Mouse (Mus musculus): Measurements from ENCODE around the gene Iqschfp. TPM values are rescaled to one million over a fixed set of nuclear protein-coding genes. Genes with fewer than 3 reads are reported as not detected.

The Iqschfp gene
- polyA plus RNA-seq, 1 experiment from 2014 or later: not detected

- no peak for DNase-seq (ENCODE audit: low spot score)
Measured at GRCm38 (mm10) chr3:68421849-68422248, 529.8 kb downstream of the Iqschfp start.

DNA sequence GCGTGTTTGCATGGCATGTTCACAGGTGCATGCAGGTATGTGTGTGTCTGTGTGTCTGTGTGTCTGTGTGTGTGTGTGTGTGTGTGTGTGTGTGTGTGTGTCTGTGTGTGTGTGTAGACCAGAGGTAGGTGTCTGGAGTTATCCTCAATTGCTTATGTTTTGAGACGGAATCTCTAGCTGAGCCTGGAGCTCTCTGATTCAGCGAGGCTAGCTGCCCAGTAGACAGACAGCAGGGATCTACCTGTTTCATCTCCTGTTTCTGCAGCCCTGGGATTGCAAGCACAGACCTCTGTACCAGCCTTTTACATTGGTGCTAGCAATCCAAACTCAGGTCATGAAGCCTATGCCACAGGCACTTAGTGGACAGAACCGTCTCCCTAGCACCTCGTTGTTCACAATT, 536.0 kb downstream of the Iqschfp start:
- no peak for DNase-seq (ENCODE audit: low spot score)

- no peak for DNase-seq (ENCODE audit: low spot score)
Measured at GRCm38 (mm10) chr3:68434435-68434834, 542.4 kb downstream of the Iqschfp start.

GRCm38 (mm10) chr3:68434897-68435296, 542.9 kb downstream of the Iqschfp start:
- no peak for DNase-seq (ENCODE audit: low spot score)

DNA sequence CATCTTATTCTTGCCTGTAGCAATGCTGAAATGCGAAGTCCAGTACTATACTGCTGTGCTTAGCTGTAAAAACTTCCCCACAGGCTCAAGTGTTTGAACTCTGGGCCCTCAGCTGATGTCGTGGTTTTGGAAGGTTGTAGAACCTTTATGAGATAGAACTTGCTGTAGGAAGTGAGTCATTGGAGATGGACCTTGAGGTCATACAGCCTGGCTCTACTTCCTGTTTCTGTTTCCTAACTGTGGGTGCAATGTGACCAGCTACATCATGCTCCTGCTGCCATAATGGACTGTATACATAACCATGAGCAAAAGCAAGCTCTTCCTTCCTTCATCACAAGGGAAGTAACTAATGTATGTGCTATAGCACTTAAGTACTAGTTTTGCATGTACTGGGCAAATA, 556.4 kb downstream of the Iqschfp start:
- no peak for DNase-seq (ENCODE audit: low spot score)

DNA sequence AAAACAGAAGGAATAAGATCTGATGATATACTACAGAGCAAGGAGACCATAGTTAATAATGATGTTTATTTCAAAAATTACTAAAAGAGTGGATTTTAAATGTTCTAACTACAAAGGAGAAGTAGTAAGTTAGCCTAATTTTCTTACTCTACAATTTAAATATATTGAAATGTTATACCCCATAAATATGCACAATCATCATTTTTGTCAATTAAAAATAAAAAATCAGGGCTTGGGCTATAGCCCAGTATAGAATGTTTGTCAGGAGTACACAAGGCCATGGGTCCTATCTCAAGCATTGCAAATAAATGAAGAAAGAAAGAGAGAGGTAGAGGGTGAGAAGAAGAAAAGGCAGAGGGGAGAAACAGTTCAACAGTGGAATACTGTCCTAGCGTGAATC, 559.6 kb downstream of the Iqschfp start:
- no peak for DNase-seq (ENCODE audit: low spot score)

- no peak for DNase-seq (ENCODE audit: low spot score)
Measured at GRCm38 (mm10) chr3:68453266-68453665, 561.2 kb downstream of the Iqschfp start.

DNA sequence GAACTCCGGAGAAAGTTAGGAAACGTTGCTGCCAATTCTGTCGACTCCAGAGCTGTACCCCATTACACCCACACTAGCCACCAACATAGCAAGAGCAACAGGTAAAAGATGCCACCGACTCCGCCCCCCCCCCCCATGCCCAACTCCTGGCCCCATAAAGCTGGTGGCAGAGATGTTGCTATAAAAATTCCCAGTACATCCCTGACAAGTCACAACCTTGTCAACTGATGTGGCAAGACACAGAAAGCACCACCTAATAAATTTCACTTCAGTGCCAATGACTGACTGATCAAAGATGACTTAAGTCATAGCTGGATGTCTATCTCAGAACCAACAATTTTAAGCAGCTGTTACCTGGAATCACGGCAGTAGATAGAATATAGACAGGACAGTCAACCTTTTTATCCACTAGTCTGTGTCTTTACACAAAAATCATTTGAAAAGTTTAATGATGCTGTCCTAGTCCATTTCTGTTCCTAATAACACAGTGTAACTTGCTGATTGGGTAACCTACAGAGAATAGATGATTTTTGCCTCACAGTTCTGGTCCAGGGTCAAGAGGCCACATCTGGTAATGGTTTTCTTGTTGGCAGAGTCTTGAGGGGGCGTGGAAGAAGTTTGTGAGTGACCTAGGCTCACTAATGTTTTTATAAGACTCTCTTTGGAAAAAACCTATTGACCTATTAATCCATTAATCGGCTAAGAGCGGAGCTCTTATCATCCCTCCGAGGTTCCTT, 561.9 kb downstream of the Iqschfp start:
- DNase-seq (ENCODE audit: low spot score): no peak

GRCm38 (mm10) chr3:68466643-68467042, 574.6 kb downstream of the Iqschfp start:
- no peak for DNase-seq (ENCODE audit: low spot score)

GRCm38 (mm10) chr3:68467941-68468687, 576.1 kb downstream of the Iqschfp start:
- no peak for DNase-seq (ENCODE audit: low spot score)

GRCm38 (mm10) chr3:68469643-68470042, 577.6 kb downstream of the Iqschfp start:
- no peak for DNase-seq (ENCODE audit: low spot score)

GRCm38 (mm10) chr3:68470061-68470460, 578.0 kb downstream of the Iqschfp start:
- DNase-seq (ENCODE audit: low spot score): no peak

GRCm38 (mm10) chr3:68470622-68471021, 578.6 kb downstream of the Iqschfp start:
- no peak for DNase-seq (ENCODE audit: low spot score)

DNA sequence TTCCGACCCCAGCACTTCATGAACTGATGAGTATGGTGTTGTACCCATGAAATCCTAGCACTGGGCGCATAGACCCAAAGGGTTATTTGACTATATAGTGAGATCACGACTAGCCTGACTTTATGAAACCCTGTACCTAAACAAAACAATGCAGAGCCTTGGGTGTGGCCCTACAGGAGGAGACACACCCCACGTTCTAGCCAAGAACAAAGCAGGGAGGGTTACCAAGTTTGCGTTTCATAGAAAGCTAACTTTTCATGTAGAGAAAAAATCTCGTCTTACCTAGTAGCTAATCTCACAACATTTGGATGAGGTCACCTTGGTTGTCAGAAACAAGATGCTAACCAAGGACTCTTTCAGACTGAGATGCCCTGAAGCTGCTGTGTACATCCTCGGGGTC, 584.3 kb downstream of the Iqschfp start:
- no peak for DNase-seq (ENCODE audit: low spot score)

DNA sequence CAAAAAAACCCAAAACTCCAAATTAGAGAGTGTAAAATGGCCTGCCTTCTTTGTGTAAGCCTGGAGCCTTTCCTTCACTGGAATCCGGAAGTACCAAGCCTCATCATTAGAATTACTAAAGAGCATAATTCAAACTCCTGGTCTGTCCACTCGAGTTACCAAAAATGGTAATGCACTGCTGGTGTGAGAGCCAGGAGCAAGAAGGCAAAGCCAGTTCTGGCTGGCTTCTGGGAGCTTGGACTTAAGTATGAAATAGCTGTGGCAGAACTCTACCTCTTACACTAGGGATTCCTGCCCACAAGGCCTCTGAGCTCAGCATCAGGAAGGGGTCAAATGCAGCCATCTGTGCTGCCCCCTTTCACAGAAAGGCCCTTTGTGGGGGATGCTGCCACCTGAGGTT, 585.4 kb downstream of the Iqschfp start:
- DNase-seq (ENCODE audit: low spot score): no peak

- DNase-seq (ENCODE audit: low spot score): no peak
Measured at GRCm38 (mm10) chr3:68479266-68479665, 587.2 kb downstream of the Iqschfp start.

DNA sequence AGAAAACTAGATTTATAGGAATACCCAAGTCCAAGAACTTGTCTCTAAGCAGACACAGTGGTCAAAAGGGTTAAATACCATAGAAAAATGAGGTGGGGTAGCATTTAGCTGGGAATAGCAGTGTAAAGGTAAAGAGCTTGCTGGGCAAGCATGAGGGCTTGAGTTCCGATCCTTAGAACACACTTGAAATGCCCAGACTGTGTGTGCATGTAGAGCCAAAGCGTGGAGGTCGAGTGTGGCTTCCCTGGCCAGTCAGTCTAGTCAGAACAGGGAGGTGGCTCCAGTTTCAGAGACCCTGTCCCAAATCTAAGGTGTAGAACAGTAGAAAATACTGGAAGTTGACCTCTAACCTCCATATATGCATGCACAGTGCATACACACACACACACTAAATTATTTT, 591.5 kb downstream of the Iqschfp start:
- no peak for DNase-seq (ENCODE audit: low spot score)

DNA sequence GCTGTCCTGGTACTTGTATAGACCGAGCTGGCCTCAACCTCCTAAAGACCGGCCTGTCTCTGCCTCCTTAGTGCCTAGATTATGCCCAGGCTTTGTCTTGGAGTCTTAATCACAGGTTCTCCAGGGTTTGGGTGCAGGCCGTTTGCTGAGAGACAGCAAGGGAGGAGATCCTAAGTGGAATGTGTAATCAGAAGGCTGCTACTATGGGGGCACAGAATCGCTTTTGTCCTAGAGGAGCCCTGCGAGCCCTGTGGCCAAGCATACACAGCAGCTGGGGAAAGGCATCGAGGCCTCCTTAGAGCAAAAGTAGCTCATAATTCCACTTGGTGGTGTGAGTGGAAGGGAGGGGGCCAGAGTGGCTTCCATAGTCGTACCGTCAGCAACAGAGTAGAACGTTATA, 592.0 kb downstream of the Iqschfp start:
- no peak for DNase-seq (ENCODE audit: low spot score)

DNA sequence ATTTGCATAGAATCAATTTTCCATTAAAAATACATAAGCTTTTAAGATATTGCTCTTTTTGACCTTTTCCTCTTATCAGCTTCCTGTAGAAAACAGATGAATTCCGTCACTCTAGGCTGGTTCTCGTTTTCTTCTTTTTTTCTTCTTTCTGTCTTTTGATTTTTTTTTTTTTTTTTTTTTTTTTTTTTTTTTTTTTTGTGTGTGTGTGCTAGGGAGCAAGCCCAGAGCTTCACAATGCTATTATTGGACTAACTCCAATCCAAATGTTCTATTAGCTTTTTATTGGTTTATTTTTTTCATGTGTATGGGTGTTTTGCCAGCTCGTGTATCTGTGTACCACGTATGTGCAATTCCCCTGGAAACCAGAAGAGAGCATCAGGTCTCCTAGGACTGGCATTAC, 592.5 kb downstream of the Iqschfp start:
- no peak for DNase-seq (ENCODE audit: low spot score)

DNA sequence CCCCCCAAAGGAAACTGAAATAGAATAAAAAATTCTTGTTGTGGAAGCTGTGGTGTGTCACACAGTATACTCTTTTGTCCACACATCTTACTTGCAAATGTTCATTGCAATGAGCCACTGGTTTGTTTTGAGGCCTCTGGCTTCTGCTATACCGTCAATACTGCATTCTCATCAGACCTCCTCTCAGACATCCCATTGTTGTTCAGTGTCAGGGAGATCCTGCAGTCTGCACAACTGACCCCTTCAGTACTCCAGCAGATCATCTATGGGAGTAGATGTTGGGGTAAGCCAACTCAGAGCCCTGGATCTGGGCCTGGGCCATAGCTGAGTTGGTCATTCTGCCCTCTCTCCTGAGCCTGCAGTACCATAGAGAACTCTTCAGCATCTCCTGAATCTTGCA, 595.6 kb downstream of the Iqschfp start:
- DNase-seq (ENCODE audit: low spot score): no peak

DNA sequence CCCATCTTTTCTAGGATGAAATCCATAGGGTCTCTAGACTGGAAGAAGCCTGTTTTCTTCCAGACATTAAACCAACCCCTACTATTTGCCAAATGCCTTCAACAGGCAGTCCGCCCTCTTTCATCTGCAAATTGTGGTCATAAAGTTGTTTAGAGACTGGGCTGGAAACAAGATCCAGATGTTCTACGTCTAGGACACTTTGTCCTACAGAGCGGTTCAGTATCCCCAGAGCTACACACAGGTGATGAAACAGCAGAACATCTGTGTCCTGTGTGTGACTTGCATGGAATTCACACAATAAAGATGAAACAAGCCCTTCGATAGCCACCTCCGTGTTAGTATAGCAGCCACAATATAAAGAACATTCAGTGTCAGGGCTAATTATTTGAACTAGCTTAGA, 596.3 kb downstream of the Iqschfp start:
- no peak for DNase-seq (ENCODE audit: low spot score)

GRCm38 (mm10) chr3:68491516-68491915, 599.5 kb downstream of the Iqschfp start:
- DNase-seq (ENCODE audit: low spot score): no peak

DNA sequence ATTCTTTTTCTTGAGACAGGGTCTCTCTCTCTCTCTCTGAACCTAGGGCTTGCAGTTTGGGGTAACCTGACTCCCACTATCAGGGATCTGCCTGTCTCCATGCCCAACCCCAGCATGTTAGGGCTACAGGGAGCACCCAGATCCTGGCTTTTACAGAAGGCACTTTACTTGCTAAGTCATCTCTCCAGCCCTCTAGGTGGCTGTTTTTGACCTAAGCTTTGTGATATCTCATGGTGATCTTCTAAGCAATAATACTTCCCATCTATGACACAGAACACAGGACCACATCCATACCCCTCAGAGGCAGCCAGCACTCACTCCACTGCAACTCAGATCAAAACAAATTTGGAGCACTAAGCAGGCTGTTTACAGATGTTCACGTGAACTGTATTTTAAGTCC, 600.0 kb downstream of the Iqschfp start:
- no peak for DNase-seq (ENCODE audit: low spot score)
